Mouse (Mus musculus): ENCODE measurements around the gene Fbrsl1.
"Not testable (repeated sequence)": the region's sequence is repeated elsewhere in the genome, so short reads cannot be mapped to it uniquely, and the experiment has no call there.

Gene Fbrsl1

DNA sequence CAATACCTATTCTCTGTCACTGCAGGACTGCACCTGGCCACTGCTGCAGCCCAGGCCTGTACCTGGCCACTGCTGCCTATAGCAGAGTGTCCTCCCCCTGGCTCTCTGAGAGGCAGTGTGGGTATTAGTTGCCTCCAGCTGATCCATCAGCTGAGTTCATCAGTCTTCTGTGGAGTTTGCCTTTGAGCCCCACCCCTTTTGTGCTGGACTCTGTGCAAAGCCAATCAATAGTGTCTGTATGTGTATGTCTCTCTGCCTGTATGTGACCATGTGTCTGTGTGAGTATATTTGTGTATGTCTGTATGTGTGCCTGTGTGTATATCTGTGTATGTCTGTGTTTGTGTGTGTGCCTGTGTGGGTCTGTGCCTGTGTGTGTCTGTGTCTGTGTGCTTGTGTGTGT, 7.0 kb upstream of the Fbrsl1 start:
- in situ Hi-C loops (cut with MseI, MboI): no loop called here

DNA sequence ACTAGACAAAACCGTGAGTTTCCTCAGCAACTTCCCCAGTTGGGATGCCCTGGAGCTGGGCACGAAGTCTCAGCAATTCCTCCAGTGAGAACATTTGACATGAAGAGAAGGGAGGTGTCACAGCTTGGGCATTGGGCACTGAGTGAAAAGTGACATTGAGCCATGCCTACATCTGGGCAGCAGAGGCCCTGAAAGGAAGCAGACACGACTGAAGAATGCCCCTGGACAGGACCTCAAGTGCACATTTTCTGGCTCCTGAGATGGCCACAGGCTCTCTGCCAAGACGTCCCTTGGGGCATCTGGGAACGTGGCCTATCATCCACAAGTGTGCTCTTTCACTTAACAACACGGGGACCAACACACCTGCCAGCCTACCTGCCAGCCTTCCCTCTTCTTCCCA, 991 bp upstream of the Fbrsl1 start:
- in situ Hi-C loops (cut with MseI, MboI): no loop called here

DNA sequence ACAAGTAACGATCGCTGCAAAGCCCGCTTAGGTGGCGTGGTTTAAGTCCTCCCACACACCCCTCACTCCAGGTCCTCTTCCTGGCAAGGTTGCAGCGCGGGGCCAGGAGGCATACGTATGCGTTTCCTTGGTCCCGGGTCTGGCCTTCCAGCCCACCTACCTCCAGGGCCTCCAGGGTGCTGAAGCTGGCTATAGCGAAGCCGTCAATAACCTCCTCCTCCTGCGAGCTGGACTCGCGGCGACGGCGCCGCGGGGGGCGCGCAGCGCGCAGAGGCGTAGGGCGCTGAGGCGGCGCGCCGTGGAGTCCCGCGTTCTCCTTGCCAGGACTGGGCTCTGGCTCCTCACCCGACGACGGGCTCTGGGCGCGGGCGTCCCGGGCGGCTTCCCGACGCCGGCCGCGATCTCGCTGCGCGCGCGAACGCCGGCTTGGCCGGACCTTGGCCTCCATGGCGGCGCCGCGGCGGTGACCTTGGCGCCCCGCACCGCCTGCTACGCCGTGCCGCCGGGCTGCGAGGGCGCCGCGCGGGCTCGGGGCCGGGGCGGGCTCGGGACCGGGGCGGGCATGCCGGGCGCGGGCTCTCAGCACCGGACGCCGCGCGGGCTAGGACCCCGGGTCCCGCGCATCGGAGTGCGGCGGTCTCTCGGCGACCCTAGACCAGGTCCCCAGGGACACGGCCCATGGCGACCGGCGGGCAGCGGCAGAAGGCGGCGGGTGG, 425 bp downstream of the Fbrsl1 start:
- in situ Hi-C loops (cut with MseI, MboI): no loop called here

DNA sequence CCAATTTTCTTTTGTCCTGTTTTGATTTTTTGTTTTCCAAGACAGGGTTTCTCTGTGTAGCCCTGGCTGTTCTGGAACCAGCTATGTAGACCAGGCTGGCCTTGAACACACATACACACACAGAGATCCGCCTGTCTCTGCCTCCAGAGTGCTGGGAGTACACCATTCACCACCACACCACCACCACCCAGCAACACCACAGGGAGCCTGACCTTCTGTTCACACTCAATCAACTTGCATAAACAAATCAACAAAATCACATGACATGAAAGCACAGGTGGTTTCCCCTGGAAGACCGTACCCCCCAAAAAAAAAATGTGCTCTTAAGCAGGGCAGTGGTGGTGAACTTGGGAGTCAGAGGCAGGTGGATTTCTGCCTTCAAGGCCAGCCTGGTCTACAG, 3.8 kb downstream of the Fbrsl1 start:
- in situ Hi-C loops (cut with MseI, MboI): no loop called here

DNA sequence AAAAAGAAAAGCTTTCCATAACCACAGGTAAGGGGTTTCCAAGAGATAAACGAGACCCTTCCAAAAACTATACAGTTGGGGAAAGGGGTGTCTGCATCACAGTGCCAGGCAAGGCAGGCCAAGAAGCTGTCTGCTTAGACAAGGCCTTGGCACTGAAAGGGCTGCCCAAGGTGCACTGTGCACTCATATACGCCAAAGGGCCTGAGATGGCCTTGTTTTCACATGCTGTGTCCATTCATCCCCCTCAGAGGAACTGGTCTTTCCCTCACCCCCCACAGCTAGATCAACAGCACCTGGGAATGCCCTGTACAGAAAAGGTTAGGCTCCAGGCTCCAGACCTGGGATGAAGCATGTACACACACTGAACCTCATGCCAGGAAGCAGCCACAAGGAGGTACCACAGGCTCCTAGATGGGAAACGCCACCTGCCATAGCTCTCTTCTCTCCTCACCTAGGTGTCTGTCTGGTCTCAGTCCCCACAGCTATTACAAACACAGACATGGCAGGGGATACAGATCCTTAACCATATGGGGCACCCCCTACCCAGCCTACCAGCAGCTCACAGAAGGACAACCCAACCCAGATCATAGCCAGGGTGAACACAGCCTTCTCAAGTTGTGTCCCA, 5.2 kb downstream of the Fbrsl1 start:
- in situ Hi-C loops (cut with MseI, MboI): no loop called here

DNA sequence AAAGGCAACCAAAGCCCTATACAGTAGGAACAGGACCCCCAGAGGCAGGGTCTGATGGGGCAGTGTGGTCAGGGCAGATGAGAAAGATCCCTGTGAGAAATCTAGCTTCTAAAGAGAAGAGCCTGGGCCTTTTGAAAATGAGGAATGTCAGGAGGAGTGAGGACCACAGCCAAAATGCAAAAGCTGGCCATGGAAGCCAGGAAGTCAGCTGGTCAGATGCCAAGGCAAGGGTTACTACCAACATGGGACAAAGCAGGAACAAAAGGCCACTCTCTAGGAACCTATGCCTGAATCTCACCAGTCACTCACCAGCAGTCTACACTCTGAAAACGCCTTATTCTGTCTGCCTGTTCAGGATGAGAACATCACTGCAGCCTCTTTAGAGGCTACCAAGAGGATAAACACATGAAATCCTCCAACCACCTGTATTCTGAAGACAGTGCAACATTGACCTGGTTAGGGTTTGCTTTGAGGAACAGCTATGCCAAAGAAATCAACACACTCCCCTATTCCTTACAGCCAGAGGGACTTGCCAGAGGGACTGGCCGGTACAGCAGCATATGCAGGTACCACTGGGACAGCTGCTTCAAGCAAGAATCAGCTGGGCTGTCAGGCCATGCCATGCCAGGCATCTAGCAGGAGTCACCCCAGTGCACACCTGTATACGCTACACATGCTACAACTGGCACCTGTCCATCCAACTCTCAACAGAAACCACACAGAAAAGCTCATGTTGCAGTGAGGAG, 8.6 kb downstream of the Fbrsl1 start:
- in situ Hi-C loops (cut with MseI, MboI): no loop called here

DNA sequence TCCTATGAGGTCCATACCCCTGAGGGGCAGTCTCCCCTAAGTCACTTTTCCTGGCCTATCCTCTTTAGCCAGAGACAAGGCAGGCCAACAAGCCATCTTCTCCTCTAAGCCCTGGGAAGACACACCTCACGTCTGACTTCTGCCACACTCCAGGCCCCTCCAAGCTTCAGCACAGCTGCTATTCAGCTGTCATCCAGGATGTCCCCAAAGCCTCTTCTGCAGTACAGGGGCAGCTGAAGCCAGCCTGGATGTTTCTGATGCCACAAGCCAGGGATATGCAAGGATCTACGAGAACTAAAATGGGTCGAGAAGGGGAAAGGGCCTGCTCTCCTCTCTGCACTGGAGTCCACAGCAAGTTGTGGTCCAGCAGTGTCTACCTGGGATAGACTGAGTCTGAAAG, 9.7 kb downstream of the Fbrsl1 start:
- in situ Hi-C loops (cut with MseI, MboI): no loop called here

DNA sequence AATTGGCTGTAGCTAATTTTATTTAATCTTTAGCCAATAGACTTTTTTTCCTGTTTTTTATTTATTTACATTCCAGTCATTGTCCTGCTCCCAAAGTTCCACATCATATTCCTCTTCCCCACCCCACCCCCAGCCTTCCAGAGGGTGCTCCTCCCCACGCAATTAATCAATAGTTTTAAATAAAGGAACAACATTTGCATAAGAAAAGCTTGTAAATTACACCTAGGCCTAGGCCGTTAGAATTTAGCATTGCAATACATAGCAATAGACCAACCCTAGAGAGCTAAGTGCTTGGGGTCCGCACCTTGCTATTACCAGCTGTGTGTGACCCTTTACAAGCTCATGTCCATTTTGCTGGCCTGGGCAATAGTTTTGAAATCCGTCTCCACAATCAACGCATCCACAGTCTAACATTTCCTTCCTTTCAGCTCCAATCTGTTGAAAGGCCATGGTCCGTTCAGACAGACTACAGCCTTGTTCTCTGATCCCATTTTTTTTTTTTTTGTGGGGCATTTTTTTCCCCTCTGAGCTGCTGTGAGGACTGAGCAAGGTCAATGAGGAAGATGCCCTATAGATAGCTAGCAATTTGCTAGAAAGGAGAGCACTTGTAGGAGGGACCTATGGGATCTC, 10.6 kb downstream of the Fbrsl1 start:
- in situ Hi-C loops (cut with MseI, MboI): no loop called here

DNA sequence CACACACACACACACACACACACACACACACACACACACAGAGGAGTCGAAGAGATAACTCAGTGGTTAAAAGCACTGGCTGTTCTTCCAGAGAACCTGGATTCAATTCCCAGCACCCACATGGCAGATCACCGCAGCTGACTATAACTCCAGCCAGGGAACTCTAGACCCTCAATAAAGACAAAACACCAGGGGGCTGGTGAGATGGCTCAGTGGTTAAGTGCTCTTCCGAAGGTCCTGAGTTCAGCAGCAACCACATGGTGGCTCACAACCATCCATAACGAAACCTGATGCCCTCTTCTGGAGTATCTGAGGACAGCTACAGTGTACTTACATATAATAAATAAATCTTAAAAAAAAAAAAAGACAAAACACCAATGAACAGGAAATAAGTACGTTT, 12.1 kb downstream of the Fbrsl1 start:
- in situ Hi-C loops (cut with MseI, MboI): not testable (repeated sequence)

DNA sequence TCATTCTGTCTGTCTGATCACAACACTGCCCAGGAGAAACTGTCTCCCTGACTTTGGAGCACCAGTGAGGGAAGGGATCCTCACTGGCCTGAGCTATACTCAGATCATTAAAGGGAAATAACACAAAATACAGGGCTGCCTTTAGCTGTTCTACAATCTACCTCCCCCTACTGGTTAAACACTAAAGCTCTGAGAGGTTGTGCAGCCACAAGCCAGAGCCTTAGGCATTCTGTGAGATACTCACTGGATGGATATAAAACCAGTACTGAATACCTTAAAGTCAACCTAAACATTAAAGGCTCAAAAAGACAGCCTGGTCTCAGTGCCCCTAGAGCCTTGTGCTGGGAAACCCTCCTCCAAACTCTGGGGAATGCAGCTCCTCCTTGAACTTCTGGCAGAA, 13.5 kb downstream of the Fbrsl1 start:
- in situ Hi-C loops (cut with MseI, MboI): no loop called here

DNA sequence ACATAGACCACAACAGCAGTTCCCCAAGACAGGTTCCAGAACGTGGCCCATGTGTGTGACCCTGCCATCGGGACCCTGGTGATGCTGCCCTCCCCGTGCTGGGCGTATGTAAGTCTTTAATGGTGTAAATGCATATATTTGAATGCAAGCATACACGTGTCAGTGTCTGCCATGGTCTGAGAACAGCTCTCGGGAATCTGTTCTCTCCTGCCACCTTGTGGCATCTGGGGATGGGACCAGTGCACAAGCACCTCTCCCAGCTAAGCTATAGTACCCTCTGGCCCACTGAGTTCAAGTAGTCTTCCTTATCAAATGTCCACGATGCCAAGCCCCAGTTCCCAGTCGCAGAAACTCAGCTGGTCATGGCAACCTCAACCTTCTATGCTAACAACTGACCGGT, 19.3 kb downstream of the Fbrsl1 start:
- in situ Hi-C loops (cut with MseI, MboI): no loop called here

DNA sequence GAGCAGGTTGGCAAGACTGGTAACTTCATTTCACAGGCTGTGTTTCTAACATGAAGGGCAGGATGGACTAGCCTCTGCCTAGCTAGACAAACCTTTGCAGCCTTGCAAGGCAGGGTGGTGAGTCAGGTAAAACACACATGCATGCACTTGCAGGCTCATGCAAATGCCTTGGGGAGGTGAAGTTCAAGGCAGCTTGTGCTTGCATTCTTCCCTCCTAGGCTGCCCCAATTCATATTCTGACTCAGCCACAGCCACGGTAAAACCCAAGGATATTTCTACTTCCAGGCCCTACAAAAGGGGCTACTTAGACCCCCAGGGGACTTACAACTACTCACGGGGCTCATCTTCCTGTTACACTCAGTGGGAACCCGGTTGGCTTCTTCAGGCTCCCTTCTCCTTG, 20.0 kb downstream of the Fbrsl1 start:
- in situ Hi-C loops (cut with MseI, MboI): no loop called here

DNA sequence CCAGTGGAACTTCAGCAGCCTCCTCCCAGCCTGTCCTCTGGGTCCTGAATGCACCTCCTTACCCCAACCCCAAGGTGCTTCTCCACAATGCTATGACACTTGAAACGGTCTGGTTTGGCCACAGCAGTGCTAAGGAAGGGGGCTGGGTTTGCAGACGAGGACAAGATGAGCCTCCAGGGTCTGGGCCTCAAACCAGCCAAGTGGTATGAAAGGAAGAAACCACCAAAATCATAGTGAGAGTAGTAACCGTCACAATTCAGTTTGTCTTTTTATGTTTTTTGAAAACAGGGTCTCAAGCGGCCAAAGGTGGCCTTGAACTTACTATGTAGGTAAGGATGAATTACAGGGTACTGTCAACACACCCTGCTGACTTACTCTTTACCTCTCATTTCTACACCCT, 23.1 kb downstream of the Fbrsl1 start:
- in situ Hi-C loops (cut with MseI, MboI): no loop called here

DNA sequence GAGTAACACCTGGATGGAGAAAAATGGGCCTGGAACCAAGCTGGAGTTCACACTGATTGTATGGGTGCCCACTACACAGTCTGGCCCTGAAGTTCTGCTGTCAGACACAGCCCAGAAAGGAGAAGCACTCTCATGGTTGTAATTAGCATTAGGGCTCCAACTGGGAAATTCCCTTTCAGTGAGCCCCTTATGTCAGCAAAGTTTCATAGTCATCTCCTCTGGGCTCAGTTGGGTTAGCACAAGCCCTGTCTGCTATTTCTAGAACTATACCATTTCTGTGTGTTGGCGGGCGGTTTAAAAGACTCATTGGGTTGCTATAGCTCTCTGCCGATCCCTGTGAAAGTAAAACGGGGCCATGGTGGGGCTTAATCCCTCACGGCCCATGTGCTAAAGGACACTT, 24.1 kb downstream of the Fbrsl1 start:
- in situ Hi-C loops (cut with MseI, MboI): no loop called here

DNA sequence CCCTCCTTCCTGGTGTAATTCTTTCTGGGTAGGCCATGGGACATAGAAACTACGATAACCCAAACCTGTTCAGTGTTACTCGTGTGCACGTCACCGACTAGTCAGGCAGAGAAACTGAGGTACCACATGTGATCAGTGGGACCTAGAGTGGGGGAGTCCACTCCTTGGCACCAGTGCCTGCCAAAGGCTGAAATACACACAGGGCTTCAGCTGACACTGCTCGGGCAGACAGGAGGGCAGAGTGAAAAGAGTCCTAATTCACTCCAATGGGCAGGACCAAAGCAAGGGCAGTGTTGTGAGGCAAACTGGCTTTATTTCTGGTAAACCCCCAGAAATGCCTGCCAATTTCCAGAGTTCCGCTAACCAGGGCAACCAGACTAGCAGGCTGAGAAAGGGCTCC, 26.9 kb downstream of the Fbrsl1 start:
- in situ Hi-C loops (cut with MseI, MboI): no loop called here

DNA sequence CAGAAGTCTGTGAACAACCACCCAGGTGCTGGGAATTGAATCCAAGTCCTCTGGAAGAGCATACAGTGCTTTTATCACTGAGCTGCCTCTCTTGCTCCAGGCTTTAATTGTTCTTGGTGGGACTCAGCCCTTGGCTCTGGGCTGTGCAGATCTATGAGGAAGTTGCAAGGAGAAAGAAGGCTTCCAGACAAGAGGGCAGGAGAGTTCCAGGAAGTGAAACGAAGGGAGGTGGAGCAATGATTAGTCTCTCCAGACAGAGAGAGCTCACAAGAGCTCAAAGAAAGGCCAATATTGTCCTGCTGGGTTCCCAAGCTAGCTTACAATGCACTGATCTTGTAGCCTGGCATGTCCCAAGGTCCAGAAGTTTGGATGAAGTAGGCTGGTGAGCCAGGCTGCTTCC, 27.4 kb downstream of the Fbrsl1 start:
- in situ Hi-C loops (cut with MseI, MboI): no loop called here

DNA sequence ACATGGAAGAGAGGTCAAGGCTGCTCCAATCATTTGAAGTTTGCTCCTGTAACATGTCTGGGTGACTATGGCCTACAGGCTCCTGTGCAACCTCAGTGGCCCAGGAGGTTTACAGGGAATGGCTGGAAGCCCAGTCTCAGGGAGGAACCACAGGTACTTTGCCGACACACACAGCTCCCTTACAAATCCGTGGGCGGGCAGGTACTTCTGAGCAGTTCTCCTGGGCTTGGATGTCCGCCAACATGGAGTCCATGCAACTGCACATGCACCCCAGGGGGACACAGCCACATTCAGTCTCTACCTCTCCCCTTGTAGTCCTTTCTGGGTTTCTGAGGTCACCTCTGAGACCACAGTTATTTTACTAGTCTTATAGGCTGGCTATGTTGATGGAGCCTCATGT, 28.1 kb downstream of the Fbrsl1 start:
- in situ Hi-C loops (cut with MseI, MboI): no loop called here

DNA sequence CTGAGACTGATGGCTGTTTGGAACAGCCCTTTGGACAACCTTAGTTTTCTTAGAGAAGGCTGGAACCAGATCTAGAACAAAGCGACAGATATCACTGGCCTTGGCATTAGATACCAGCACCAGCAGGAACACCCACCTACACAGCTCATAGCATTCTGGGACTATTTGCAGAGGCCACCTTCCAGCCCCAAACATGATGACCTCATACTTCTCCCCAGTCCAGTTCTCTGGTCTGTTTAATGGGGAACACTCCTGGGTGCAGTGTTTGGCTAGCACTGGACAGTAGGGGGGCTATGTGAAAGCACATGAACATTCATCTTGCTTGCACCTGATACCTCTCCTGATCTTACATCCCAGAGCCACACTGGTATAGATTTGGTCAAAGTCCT, 29.8 kb downstream of the Fbrsl1 start:
- in situ Hi-C loops (cut with MseI, MboI): no loop called here

DNA sequence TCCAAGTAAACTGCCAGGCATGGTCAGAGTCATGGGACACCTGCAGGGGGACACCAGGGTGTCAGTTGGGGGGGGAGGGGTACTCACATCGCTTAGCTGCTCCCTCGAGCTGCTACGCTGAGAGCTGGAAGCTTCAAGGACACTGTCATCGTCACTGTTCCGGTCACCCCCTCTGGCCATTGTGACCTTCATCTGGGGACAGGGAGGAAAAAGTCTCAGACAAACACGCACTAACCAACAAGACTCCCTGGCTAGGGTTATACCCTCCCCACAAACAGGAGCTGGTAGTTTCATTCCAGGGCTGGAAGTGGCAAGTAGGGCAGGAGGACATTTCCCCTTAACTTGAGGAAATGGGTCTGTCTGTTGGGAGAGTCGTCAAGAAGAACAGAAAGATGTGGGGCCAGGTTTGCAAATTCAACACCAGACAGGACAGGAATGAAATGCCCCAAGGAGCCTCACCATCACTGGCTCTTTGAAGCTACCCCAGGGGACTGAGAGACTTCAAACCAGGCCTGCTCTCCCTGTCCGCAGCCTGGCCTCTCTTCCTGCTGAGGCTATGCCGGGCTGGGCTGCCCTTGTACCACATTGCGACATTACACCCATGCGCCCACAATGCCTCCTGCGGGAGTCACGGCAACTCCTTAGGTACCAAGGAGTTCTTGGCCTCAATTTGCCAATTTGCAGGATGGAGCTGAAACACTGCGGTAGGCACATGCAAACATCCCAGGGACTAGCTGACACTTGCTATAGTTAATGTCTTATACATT, 30.4 kb downstream of the Fbrsl1 start:
- in situ Hi-C loops (cut with MseI, MboI): no loop called here

DNA sequence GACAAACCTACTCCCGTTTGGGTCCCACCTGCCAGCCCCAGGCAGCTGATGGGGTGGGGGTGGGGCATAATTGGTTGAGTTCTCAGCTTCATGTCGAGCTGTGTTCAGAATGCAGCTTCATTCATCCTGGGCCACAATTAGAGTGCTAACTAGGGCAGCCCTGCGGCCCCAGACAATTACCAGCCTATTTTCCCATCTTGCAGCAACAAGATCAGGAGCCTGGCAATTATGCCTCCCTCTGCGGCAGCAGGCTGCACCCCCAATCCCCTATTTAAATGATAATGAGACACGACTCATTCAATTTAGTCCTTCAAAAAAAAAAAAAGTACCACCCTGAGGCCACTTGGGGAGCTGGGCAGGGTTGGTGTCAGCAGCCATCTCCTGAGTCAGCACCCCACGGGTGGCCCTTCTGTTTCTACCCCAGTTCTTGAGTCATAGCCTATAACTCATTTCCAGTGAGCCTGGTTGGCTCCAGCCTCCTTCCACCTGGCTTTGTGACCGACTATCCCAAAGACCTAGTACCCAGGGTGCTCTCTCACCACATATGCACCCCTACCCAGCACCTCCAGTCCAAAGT, 31.4 kb downstream of the Fbrsl1 start:
- in situ Hi-C loops (cut with MseI, MboI): no loop called here
